Mouse (Mus musculus) cortical plate, adult 2 months (tissue): ENCODE measurements around the gene Sgk2.

Experiments
- CTCF ChIP-seq: fragments of 200-500 bp; IDR thresholded peaks from 2 replicates; pipeline ENCODE4 v1.5.1; 2011; ENCODE audit warnings: mild to moderate bottlenecking, control low read depth, low read length; ENCODE audit not compliant: insufficient read depth; ENCODE audit errors: extremely low read depth
- POLR2A ChIP-seq: fragments of 200-500 bp; IDR thresholded peaks from 2 replicates; pipeline ENCODE4 v1.6.1; 2011; ENCODE audit warnings: mild to moderate bottlenecking, low read length, control low read depth; ENCODE audit not compliant: insufficient read depth; ENCODE audit errors: extremely low read depth

GRCm38 (mm10) chr2:163054335-163054840 is 67.3 kb downstream of the Sgk2 start, which contains the start of gene Mybl2:
- TF ChIP-seq POLR2A, result no peak
- no peak for TF ChIP-seq CTCF
